Mouse (Mus musculus) brain, adult 2 months (tissue): ENCODE results near the gene Klc3.

ENCODE experiments used
- DNase-seq: peaks from one replicate; pipeline ENCODE4 v3.0.0; 2011; ENCODE audit warnings: low read depth, low spot score

The Klc3 gene

GRCm38 (mm10) chr7:19409753-19410152, 5.8 kb upstream of the Klc3 start:
- DNase-seq = no peak

- DNase-seq = peak; percentile 72
These were observed 1.5 kb upstream of the Klc3 start for GRCm38 (mm10) chr7:19405417-19405816.

DNA sequence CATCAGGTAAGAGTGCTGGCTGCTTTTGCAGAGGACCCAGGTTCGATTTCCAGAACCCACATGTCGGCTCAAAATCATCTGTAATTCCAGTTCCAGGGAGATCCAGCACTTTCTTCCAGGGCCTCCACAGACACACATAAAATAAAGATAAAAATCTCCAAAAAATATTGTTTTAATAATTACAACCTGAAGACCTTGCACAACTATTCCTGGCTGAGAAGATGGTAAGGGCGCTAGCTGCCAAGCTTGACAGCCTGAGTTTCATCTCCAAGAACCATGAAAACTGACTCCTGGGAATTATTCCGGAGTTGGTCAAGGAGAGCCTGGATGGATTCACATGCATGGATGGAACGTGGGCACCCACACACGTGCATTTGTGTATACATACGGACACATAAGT, 572 bp upstream of the Klc3 start, which contains the start of gene Ckm:
Ckm (plus strand) TSS at position 301 of the 400 bp plus-strand sequence.
- no peak for DNase-seq

GRCm38 (mm10) chr7:19402535-19403112, 1.3 kb downstream of the Klc3 start:
- peak; percentile 47 for DNase-seq

DNA sequence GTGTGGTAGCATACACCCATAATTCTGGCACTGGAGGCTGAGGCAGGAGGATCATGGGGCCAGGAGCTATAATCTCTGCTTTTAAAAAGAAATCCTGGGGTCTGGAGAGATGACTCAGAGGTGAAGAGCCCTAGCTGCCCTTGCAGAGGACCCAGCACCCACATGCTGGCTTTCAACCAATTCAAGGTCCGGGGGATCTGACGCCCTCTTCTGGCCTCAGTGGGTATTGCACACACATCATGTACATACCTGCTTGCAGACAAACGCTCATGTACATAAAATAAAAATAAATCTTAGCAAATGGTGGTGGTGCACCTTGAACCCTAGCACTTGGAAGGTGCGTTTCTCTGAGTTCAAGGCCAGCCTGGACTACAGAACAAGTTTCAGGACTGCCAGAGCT, 3.0 kb downstream of the Klc3 start:
- no peak for DNase-seq

GRCm38 (mm10) chr7:19399496-19400280, 4.2 kb downstream of the Klc3 start:
- no peak for DNase-seq

DNA sequence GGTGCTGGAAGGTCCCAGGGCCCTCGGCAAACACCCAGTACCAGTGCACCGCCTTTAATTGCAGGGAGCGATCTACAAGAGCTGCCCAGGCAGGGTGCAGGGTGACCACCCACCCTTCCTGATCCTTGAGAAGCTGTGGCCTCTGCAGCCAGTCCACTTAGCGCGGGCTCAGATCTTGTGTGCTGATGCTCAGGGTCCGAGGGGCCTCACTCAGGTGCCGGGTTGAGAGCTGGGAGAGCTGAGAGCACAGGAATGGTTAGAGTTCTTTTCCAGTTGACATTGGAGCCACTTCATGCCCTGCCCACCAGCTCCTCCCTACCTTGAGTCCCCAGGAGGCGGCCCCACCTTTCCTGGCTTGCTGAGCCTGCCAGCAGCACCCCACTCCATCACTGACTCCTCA, 9.4 kb downstream of the Klc3 start:
- DNase-seq = no peak

GRCm38 (mm10) chr7:19388699-19389413, 15.0 kb downstream of the Klc3 start:
- DNase-seq = peak; percentile 63

GRCm38 (mm10) chr7:19383708-19384107, 20.2 kb downstream of the Klc3 start:
- DNase-seq = no peak

GRCm38 (mm10) chr7:19382166-19382541, 21.8 kb downstream of the Klc3 start:
- peak; percentile 26 for DNase-seq

- peak; percentile 100 for DNase-seq
These were observed 22.3 kb downstream of the Klc3 start, which contains the start of gene Ercc2 for GRCm38 (mm10) chr7:19381377-19382165. TSS of gene Ercc2 (plus strand) at chr7:19382010.

- no peak for DNase-seq
These were observed 25.9 kb downstream of the Klc3 start for GRCm38 (mm10) chr7:19378049-19378448.

DNA sequence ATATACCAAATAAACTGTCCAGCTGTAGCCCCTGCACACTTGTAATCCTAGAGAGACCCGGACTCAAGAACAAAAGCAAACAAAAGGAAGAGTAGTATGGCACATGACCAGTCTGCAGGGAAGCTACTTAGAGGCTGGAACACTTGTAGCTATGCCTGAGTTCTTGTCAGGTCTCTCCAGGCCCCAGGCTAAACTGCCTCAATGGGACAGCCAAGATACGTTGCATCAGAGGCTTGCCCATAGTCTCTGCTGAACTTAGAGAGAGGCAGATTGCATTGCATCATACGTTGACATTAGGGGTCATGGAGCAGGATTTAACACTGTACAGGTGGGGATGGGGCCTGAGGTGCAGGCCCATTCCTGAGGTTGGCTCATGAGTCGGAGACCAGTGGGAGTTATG, 27.9 kb downstream of the Klc3 start:
- DNase-seq = no peak

GRCm38 (mm10) chr7:19375368-19375767, 28.5 kb downstream of the Klc3 start:
- no peak for DNase-seq

DNA sequence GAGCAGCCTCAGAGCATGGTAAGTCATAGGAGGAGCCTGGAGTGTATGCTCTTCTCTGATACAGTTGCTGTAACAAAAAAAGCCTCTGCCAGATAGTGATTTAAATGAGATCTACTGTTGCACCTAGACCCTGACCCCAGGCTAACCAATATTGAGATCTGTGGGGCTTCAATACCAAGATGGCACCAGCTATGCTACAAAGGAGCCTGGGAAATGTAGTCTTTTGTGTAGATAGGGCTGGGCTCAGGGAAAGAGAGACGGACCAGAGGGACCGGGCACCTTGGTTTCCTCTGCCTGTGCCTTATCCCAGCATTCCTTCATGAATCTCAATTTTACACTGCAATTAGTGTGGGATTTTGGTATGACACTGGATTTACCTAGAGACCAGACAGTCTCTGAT, 30.5 kb downstream of the Klc3 start:
- no peak for DNase-seq

DNA sequence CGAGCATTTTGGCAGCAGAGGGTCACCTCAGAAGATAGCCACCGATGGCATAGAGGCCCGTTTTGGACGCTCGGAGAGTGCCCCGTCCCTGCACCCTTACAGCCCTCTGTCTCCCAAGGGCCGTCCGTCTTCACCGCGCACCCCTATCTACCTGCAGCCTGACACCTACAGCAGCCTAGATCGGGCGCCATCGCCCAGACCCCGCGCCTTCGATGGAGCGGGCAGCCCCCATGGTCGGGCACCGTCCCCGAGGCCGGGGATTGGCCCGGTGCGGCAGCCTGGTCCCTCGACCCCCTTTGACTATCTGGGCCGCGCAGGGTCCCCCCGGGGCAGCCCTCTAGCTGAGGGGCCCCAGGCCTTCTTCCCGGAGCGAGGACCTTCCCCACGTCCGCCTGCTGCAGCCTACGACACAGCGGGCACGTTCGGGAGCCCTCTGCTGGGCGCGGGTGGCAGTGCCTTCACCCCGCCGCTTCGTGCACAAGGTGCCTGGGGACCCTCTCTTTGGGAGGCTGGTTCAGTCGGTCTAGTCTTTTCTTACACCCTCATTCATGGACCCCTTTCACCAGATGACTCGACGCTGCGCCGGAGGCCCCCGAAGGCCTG, 34.0 kb downstream of the Klc3 start:
- peak; percentile 69 for DNase-seq

DNA sequence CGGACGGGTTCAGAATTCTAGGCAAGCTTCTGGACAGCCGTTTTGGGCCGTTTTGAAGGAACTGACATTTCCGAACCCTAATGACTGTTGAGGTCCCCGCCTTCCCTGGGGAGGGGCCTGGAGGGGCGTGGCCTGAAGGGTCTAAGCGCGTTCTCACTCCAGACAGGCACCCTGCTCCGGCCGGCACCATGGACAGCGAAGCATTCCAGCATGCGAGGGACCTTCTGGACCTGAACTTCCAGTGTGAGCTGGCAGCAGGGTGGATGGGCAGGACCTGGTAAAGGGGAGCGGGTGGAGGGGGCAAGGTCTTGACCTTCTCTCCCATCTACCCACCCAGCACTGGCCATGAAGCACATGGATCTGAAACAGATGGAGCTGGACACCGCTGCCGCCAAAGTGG, 35.5 kb downstream of the Klc3 start:
- no peak for DNase-seq

DNA sequence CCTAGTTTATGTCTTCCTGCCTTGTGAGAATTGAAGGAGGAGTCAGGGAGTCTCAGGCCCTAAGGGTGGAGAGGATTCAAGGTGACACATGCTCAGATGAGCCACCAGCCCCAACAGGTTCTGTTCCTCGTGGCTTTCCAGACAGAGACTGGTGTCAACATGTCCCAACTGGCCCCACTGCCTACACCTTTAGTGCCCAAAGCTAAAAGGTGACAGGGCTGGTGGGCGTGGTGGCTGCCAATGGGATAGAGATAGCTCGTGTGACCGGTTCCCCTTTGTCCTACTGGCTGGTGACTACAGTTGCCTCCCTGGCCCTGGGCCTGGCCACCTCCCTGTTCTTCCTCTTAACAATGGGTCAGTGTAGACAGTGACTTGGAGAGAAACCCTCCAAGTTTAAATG, 38.5 kb downstream of the Klc3 start:
- no peak for DNase-seq

- DNase-seq = peak; percentile 68
These were observed 40.0 kb downstream of the Klc3 start for GRCm38 (mm10) chr7:19363881-19364280.

- no peak for DNase-seq
These were observed 41.6 kb downstream of the Klc3 start for GRCm38 (mm10) chr7:19362276-19362675.

GRCm38 (mm10) chr7:19361720-19362119, 42.2 kb downstream of the Klc3 start:
- peak; percentile 73 for DNase-seq
